Mouse (Mus musculus): ENCODE data around the gene Slc12a1.

DNA sequence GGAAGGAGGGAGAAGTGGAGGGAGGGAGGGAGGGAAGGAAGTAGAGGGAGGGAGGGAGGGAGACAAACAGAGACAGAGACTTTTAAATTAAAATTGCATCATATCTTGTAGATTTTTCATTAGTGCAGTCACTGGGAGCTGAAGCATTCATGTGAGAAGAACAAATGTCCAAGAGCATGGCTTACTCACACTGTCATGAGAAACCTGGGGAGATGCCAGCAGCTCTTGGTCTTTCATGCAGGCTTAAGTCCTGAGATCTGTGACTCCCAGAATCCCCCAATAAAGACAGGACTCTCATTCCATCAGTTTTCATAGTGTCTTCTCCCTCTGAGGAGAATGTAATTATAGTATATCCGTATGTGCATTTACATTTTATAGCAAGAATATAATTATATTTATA lies 66.3 kb downstream of the Slc12a1 start:
- TF ChIP-seq POLR2A (IDR thresholded peaks at IDR 0.05; ENCODE audit: borderline replicate concordance, low read depth, low read length) (no peak), CTCF (IDR thresholded peaks at IDR 0.05; ENCODE audit: low read depth, low read length) (no peak)

Data from bone marrow macrophage, adult 2 months (primary cell).